Mouse (Mus musculus) Patski (cell line): ENCODE measurements around the gene Gm5965. TPM values are rescaled to one million over a fixed set of nuclear protein-coding genes. Genes with fewer than 3 reads are reported as not detected.
"Not testable (repeated sequence)": the region's sequence is repeated elsewhere in the genome, so short reads cannot be mapped to it uniquely, and the experiment has no call there.

ENCODE experiments used
- ATAC-seq: fragments of 100-300 bp; one replicate; pipeline ENCODE4 v1.8.0; 2021
- CTCF ChIA-PET: fragments of 350-600 bp; sonication (Branson Sonifier 250); formaldehyde crosslinking; loops from one replicate; lab custom pipeline; 2022; ENCODE audit warnings: inconsistent platforms; lab: Charles Lee
- POLR2A ChIA-PET: fragments of 350-600 bp; sonication (Branson Sonifier 250); formaldehyde crosslinking; loops from one replicate; lab custom pipeline; 2022; ENCODE audit warnings: antibody characterized with exemption, inconsistent platforms; lab: Charles Lee
- DNase-seq: peaks from one replicate; pipeline ENCODE4 v3.0.0-alpha.2; 2011; ENCODE audit warnings: low read depth, low spot score
- H3K27me3 ChIP-seq: fragments of 371-371 bp; one replicate; pipeline ENCODE4 v1.5.1; 2021
- CTCF ChIP-seq: fragments of 100-300 bp; IDR thresholded peaks from one replicate; pipeline ENCODE4 v1.5.1; 2021
- in situ Hi-C: fragments of 300-500 bp; cut with MboI; formaldehyde crosslinking; loops from 3 replicates; pipeline ENCODE4 v1.11.1; 2018; ENCODE audit warnings: low pct_unique_long_range_greater_than_20kb, mixed read lengths
- polyA plus RNA-seq: library from polyadenylated mRNA; unstranded; gene quantifications from one replicate; pipeline ENCODE4 v1.2.3, GENCODE M21; 2021

Gene Gm5965
- polyA plus RNA-seq = not detected

DNA sequence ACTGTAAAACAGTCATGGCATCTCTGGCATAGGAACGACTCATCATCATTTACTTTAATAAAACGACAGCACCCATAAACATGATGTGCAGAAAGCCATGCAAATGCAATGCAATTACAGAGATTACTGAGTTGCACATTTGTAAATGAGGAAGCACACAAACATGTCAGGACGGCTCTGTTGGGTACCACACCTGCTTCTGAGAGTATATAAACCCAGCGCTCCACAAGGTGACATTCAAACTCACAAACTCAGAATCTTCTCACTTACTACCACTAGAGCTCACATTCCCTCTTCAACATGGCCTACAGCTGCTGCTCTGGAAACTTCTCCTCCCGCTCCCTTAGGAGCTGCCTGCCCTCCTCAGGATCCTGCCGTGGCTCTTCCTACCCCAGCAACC lies at the start of gene Gm5965:
Gene Gm5965, plus strand, starts transcription at position 301 of the 400 bp plus-strand sequence.
- in situ Hi-C loops = no loop called here
- TF ChIP-seq CTCF = no peak
- no peaks in the 10 kb centered on the region for H3K27me3 ChIP-seq
- ChIA-PET CTCF (no interaction called here), POLR2A (no interaction called here)
- DNase-seq (no peak), ATAC-seq (no peak)

DNA sequence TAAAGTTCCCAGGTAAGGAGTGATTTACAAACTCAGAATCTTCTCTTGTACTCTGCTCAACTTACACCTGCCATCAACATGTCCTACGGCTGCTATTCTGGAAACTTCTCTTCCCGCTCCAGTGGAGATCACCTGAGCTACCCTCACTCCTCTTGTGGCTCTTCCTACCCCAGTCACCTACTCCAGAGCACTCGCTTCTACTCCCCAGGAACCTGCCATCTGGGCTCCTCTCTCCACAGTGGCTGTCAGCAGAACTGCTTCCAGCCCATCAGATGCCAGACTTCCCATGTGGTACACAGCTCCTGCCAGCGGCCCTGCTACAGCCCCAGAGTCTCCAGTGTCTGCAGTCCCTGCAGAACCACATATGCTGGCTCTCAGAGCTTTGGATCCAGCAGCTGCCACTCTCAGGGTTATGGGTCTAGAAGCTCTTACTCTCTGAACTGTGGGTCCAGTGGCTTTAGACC lies 48.9 kb upstream of the Gm5965 start, which contains the start of gene Krtap13-1:
Gene Krtap13-1, plus strand, starts transcription at position 51 of the 464 bp plus-strand sequence.
- POLR2A ChIA-PET = no interaction called here
- CTCF ChIA-PET = no interaction called here
- in situ Hi-C loops = no loop called here
- DNase-seq = no peak
- TF ChIP-seq CTCF = no peak
- peaks cover 9% of the 10 kb centered on the region for H3K27me3 ChIP-seq
- ATAC-seq = no peak

DNA sequence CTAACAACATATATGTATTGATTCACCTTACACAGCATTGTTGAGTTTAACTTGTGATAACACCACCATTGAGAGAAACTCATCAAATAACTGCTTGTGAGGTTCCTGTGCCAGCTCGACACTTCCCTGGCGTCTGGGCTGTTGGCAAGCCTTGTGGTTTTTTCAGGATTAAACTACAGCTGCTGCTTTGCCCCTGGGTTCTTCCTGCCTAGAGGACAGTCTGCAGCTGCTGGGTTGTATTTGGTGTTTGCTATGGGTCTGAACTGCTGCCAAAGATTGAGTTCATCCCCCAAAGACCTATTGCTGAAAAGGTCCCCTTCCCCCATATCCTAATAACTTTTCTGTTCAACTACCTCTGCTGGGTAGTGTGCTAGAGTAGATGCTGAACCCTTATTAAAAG lies 42.3 kb upstream of the Gm5965 start:
- DNase-seq (no peak), ATAC-seq (no peak)
- in situ Hi-C loops = no loop called here
- no peak for TF ChIP-seq CTCF
- peaks cover 16% of the 10 kb centered on the region for H3K27me3 ChIP-seq
- CTCF ChIA-PET = no interaction called here
- POLR2A ChIA-PET = no interaction called here

DNA sequence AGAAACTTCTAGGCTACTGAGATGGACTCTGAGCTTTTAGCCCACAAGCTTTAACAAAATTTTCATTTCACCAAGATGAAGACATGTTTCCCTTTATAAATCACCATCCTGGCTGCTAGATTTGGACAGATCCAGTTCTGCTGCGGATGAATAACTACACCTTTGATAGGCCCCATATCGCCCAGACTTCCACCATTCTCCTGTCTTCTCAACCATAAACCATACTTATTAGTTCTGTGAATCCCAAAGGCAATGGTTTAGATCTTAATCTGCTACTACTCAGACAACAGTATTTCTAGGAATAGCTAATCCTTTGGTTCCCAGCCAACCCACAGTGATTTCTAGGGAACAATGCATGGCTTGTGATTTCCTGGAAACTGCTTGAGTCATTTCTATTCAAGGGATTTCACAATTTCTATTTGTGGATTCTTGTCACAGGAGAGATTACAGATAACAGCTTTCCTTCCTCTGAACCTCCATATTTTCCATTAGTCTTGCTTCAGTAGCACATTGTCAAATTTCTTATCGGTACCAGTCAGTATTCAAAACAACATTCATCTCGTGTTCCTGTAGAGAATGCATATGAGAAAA lies 32.9 kb upstream of the Gm5965 start:
- DNase-seq (peak; percentile 20), ATAC-seq (no peak)
- peaks cover 17% of the 10 kb centered on the region for H3K27me3 ChIP-seq
- TF ChIP-seq CTCF = no peak
- ChIA-PET CTCF (no interaction called here), POLR2A (no interaction called here)
- in situ Hi-C loops = no loop called here

DNA sequence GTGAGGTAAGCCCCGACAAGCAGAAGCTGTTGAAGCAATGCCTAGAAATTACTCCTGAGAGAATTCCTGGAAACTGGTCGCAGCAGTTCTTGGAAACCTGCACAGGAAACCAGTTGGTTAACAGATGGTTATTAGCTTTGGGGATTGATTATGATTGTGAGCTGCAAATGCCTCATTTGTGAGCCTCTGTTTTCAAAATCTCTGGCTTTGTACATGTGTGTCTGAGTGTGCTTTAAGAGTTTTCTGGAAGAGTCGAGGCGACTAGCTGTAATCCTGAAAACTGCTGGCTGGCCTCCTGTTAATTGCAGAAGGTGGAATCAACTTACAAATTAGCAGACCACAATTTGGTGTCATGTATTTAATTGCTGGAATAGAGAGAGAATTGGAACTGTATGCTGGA lies 29.8 kb upstream of the Gm5965 start:
- in situ Hi-C loops = no loop called here
- ATAC-seq = no peak
- TF ChIP-seq CTCF = no peak
- H3K27me3 ChIP-seq = peaks cover 23% of the 10 kb centered on the region
- ChIA-PET POLR2A (no interaction called here), CTCF (interaction anchor here (1.7 kb wide), 1 partner anchor 9 kb away, joined by 4 read pairs; no protein-coding TSS in a partner anchor)
- DNase-seq = no peak

DNA sequence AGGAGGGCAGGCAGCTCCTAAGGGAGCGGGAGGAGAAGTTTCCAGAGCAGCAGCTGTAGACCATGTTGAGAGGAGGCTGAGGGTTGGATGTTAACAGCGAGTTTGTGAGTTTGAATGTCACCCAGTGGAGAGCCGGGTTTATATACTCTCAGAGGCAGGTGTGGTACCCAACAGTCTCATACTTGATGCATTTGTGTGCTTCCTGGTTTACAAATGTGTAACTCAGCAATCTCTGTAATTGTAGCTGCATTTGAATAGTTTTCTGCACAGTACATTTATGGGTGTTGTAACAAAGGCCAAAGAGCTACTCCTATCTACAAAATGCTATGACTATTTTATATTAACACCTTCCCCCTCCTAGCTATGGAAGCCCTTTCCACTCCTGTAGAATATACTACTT lies 26.2 kb upstream of the Gm5965 start, which contains the start of gene Krtap13:
Gene Krtap13, minus strand, starts transcription at position 101 of the 400 bp plus-strand sequence.
- ATAC-seq, DNase-seq, CTCF ChIA-PET, POLR2A ChIA-PET, in situ Hi-C loops: not testable (repeated sequence)
- peaks cover 25% of the 10 kb centered on the region for H3K27me3 ChIP-seq

DNA sequence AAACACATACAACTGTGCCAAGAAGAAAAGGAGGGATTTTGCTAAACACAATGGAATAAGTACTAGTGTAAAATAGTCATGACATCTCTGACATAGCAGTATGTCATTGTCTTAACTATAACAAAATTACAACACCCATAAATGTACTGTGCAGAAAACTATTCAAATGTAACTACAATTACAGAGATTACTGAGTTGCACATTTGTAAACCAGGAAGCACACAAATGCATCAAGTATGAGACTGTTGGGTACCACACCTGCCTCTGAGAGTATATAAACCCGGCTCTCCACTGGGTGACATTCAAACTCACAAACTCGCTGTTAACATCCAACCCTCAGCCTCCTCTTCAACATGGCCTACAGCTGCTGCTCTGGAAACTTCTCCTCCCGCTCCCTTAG lies 19.1 kb upstream of the Gm5965 start, which contains the start of gene 2310034C09Rik:
Gene 2310034C09Rik, plus strand, starts transcription at position 301 of the 400 bp plus-strand sequence.
- ATAC-seq, POLR2A ChIA-PET, DNase-seq, CTCF ChIA-PET, H3K27me3 ChIP-seq, in situ Hi-C loops: not testable (repeated sequence)

DNA sequence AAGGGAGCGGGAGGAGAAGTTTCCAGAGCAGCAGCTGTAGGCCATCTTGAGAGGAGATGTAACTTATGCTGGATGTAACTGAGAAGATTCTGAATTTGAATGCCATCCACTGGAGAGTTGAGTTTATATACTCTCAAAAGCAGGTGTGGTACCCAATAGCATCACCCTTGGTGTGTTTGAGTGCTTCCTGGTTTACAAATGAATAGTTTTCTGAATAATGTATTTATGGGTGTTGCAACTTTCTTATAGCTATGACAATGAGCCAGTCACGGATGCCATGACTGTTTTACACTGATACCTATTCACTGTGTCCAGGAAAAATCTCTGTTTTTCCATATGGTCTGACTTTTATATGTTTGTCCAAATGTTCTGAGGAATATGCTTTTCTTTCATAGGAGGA lies 3.6 kb upstream of the Gm5965 start, which contains the start of gene 2310057N15Rik:
Gene 2310057N15Rik, minus strand, starts transcription at position 101 of the 400 bp plus-strand sequence.
- H3K27me3 ChIP-seq = no peaks in the 10 kb centered on the region
- in situ Hi-C loops = no loop called here
- POLR2A ChIA-PET = no interaction called here

DNA sequence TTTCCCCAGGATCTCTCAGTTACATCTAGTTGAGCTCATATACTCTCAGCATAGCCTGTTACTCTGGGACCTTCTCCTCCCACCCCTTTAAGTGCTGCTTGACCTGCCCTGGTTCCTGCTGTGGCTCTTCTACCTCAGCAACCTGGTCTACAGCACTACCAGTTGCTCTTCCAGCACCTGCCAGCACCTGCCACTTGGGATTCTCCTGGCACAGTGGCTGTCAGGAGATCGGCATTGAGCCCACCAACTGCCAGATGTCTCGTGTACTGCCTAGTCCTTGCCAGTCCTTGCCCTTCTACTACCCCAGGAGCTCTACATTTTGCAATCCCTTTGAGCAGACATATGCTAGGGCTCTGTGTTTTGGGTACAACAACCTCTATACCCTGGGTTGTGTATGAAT lies 9.1 kb downstream of the Gm5965 start:
- CTCF ChIA-PET = no interaction called here
- ATAC-seq (no peak), DNase-seq (no peak)
- no peak for TF ChIP-seq CTCF
- in situ Hi-C loops = no loop called here
- H3K27me3 ChIP-seq = peaks cover 4% of the 10 kb centered on the region
- POLR2A ChIA-PET = no interaction called here

More for the DNA sequence above, 3.6 kb upstream of the Gm5965 start, which contains the start of gene 2310057N15Rik:
- CTCF ChIA-PET = no interaction called here
- ATAC-seq = no peak
- no peak for DNase-seq
- TF ChIP-seq CTCF = no peak

DNA sequence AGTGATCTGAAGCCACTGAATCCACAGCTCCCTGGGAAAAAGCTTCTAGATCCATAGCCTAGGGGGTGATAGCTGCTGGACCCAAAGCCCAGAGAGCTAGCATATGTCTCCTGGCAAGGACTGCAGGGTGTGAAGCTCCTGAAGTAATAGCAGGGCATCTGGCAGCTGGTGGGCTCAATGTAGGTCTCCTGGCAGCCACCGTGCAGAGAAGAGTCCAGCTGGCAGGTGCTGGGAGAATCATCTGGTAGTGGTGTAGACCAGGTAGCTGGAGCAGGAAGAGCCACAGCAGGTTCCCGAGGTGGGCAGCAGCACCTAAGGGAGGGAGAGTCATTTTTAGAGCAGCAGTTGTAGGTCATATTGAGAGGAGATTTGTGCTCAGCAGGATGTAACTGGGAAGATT lies 34.1 kb downstream of the Gm5965 start, which contains the start of gene Gm20741:
Gene Gm20741, minus strand, starts transcription at position 394 of the 400 bp plus-strand sequence.
- no peak for ATAC-seq
- POLR2A ChIA-PET = no interaction called here
- in situ Hi-C loops = no loop called here
- CTCF ChIA-PET = no interaction called here
- no peak for DNase-seq
- TF ChIP-seq CTCF = no peak
- H3K27me3 ChIP-seq = no peaks in the 10 kb centered on the region

DNA sequence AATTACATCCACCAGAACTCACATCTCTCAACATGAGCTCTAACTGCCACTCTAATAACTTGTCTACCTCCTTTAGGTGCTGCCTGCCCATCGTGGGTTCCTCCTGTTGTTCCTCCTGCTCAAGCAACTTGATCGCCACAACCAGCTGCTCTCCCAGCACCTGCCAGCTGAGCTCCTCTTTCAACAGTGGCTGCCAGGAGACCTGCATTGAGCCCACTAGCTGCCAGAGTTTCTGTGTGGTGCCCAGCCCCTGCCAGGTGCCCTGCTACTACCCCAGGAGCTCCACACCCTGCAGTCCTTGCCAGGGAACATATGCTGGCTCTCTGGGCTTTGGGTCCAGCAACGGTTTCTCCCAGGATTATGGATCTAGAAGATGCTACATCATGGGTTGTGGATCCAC lies 42.4 kb downstream of the Gm5965 start, which contains the start of gene Krtap15:
Gene Krtap15, plus strand, starts transcription at position 150 of the 400 bp plus-strand sequence.
- no peak for TF ChIP-seq CTCF
- in situ Hi-C loops = loop anchor here (10.0 kb wide), 1 partner anchor 445 kb away; no protein-coding TSS in a partner anchor
- no peak for DNase-seq
- peaks cover 5% of the 10 kb centered on the region for H3K27me3 ChIP-seq
- ChIA-PET CTCF (no interaction called here), POLR2A (no interaction called here)
- ATAC-seq = no peak
